Mouse (Mus musculus) megakaryocyte, embryonic 14.5 days (primary cell): Measurements from ENCODE around the gene Rxrb.

Experiments
- FLI1 ChIP-seq: IDR thresholded peaks from 2 replicates; pipeline ENCODE4 v1.6.1; 2012; ENCODE audit warnings: low read length, inconsistent platforms, mixed read lengths
- GATA1 ChIP-seq: IDR thresholded peaks from 3 replicates; pipeline ENCODE4 v1.6.1; 2012; ENCODE audit warnings: mixed read lengths, low read length, inconsistent platforms, borderline replicate concordance

- TF ChIP-seq GATA1 (no peak), FLI1 (no peak)
These were observed 3.9 kb downstream of the Rxrb start for GRCm38 (mm10) chr17:34035517-34035916.
